Mouse (Mus musculus): Measurements from ENCODE around the gene Rdh5.
A peak's percentile ranks its signal among the peaks of the same experiment; 100 is the strongest.

The Rdh5 gene

DNA sequence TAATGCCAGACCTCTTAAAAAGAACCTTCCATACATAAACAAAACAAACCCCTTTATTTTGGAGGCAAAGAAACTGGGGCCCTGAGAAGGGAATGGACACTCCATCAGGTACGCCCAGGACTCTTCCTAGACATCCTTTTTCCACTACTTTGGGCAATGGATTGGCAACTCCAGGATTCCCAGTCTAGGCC lies at the start of gene Rdh5:
TSS of gene Rdh5 (minus strand) at position 67 of the 191 bp plus-strand sequence.
- no peak for DNase-seq

DNA sequence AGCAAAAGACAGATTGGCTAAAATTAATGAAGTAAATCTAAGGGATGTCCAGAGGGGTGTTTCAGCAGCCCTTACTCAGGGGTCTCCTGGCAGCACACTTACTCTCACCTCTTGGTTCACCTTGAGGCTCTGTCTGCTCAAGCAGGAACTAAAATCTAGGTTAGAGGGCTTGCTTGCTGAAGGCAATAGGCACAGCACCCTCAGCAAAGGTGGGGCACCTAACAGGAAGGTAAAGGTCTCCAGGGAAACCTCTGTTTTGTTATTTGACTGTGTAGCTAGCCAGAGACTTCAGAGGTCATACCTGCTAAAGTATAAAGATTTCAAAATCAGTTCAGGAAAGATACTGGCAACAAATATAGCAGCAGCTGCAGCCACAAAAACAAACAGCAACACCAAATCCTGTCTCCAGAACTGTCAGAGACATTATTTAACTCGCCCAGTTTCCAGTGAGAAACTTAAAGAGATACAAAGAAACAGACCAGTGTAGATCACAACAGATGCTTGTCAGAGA lies 48.1 kb upstream of the Rdh5 start:
- no peak for DNase-seq

DNA sequence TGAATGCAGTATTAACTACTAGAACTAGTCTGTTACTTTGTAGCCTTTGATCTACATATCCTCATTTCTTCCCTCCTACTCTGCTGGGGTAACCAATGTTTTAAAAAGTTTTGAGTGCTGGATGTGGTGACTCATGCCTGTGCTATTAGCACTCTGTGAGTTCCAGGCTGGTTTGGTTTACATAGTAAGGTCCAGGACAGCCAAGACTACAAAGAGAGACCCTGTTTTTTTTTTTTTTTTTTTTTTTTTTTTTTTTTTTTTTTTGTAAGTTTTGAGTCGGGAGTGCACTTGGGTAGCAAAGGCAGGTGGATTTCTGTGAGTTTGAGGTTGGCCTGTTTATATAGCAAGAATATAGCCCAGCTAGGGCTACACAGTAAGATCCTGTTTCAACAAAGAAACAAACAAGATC lies 45.7 kb upstream of the Rdh5 start:
- DNase-seq = no peak

DNA sequence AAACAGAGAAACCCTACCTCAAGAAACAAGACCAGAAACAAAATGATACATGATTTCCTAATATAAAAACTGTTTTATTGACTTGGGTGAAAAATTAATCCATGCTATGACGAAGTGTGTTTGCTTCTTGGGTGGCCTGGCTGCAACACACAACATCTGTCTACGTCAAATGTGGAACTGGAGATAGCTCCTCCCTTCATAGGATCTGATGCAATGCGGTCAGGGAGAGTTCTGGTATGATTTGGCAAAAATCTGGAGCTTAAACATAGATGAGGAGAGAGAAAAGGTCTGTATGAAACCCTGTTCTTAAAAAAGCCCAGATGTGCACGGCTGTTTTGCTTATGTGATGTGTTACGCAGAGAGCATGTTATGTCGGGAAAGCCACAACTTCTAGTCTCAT lies 43.2 kb upstream of the Rdh5 start:
- DNase-seq = no peak

DNA sequence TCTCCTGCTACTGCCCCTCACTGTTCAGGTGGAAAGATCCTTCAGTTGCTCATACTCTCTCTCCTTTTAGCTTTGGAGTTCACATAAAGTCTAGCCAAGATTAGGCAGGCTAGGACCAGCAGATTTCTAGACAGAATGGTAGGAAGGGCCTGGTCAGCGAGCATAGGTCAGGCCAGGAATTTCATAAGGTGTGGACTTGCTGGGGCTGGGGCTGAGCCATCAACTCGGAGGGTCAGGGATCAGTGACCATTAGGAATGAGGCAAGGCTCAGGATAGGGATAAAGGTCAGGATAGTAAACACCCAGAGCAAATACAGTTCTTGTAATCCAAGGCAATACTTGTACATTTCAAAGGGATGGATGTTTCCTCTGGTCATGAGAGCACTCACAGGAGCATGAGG lies 42.3 kb upstream of the Rdh5 start:
- DNase-seq = no peak

DNA sequence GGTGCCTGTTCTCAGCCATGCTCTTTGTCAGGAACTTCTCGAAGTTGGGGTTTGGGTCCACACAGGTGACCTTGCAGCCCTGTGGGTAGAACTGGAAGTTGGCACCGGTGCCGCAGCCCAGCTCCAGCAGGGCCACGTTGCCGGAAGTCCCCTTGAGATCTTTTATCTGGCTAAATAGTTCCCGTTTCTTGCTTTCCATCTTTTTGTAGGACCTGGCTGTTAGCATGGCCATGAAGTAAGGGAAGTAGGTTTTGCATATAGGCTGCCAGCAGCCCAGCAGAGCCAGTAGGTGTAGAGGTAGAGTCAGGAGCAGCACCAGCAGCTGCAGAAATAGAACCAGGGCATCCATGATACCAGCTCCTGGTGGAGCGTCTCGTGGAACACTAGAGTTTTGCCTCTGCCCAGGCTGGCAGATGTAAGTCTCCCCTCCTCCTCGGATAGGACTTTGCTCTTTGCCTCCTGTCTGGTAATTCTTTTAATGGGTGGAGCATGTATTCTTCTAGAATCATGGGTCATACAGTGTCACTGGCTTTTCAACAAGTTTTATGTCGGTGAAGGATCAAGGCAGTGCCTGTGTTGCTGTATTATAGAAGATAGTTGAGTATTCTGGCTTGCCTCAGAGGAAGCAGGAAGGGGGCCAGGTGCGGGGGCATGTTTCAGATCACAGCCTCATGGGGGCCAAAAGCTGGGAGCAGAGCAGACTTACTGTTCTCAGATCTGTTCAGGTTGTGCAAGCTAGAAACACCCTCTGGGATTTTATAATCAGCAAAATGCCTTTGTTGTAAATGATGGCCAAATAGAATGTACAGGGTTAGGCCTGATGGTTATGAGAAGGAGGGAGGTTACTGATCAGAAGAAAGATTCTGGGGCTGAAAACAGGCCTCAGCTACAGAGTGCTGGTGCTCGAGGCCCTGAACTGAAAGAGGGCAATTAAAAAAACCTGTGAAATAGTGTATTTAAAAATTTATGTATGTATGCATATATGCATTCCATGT lies 38.2 kb upstream of the Rdh5 start, which contains the start of gene Mettl7b:
TSS of gene Mettl7b (minus strand) at position 399 of the 995 bp plus-strand sequence.
- DNase-seq = peak; percentile 88

- DNase-seq = no peak
Observed at GRCm38 (mm10) chr10:128960142-128960541, 37.5 kb upstream of the Rdh5 start.

GRCm38 (mm10) chr10:128958340-128958739 lies 35.7 kb upstream of the Rdh5 start:
- DNase-seq = no peak

DNA sequence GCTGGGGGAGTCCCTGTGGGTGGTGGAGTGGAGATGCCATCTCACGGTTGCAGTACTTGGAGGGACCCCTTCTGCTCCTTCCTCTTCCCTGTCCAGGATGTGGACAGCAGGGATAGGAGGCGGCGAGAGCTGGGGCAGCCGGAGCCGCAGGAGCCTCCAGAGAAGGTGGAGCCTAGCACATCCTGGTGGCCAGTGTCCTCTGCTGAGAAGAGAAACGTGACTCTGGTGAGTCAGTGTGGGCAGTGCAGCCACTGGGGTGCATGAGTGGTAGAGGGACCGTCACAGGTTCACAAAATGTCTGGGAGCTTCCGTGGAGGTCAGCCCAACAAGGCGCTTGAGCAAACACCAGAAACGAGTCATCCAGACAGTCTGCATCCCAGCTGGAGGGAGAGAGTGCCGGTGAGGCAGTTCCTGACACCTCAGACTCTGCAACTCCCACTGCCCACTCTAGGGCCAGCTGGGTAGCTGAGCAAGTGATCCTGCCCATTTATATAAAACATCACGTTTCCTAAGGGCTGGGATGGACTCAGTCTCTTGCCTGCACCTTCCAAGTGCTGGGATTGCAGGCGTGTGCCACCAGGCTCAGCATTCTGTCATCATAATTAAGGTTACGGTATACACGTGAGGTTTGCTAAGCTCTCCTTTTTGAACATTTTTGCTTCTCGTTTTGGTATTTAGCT lies 27.7 kb upstream of the Rdh5 start:
- no peak for DNase-seq

DNA sequence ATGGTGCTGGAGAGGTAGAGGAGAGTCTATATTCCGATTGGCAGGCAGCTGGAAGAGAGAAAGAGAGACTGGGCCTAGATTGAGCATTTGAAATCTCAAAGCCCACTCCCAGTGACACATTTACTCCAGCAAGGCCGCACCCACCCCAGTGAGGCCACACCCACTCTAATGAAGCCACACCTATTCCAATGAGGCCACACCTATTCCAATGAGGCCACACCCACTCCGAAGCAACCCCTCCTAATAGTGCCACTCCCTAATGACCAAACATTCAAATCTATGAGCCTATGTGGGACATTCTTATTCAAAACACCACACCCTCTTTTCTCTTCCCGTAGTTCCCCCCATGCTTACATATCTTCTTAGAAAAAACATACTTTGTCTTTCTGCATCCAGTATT lies 24.8 kb upstream of the Rdh5 start:
- DNase-seq = no peak

- peak; percentile 44 for DNase-seq
Observed at GRCm38 (mm10) chr10:128945675-128946074, 23.0 kb upstream of the Rdh5 start.

DNA sequence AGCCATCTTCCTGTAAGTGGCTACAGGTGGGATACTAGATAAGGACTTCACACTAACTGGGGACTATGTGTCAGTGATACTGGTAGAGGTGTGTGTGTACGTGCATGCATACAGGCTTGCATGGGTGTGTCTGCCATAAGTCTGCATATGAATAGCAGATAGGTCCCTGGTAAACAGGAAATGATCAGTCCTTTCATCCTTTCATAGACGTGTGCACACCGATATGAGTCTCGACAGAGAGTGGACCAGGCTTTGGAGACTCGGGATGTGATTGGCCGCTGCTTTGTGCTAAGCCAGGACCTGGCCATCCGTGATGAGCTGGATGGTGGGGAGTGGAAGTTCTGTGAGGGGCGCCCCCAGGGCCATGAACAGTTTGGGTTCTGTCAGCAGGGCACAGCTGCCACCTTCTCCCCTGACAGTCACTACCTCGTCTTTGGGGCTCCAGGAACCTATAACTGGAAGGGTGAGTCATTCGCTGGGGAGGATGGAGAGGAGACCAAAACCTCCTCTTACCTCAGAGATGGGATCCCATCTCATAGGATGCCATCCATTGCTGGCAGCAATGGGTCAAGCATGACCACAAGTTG lies 17.9 kb upstream of the Rdh5 start:
- no peak for DNase-seq

- DNase-seq = no peak
Observed at GRCm38 (mm10) chr10:128938974-128939373, 16.3 kb upstream of the Rdh5 start.

DNA sequence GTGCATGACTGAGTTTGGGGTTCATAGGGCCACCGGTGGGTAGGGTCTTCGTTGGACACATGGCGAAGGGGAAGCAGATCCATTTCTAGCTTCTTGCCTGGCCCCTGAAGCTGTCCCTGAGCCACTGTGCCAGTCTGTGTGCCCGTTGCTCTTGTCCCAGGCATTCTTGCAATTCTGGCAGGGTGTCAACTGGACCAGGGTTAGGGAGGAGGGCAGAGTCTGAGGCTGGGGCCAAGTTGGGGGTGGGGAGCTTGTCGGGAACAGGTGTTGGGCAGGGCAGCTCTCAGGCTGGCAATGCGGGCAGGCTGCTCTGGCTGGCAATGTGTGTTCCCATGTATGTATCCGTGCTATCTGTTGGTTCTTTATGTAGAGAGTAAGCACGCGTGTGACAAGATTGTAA lies 15.8 kb upstream of the Rdh5 start:
- no peak for DNase-seq

DNA sequence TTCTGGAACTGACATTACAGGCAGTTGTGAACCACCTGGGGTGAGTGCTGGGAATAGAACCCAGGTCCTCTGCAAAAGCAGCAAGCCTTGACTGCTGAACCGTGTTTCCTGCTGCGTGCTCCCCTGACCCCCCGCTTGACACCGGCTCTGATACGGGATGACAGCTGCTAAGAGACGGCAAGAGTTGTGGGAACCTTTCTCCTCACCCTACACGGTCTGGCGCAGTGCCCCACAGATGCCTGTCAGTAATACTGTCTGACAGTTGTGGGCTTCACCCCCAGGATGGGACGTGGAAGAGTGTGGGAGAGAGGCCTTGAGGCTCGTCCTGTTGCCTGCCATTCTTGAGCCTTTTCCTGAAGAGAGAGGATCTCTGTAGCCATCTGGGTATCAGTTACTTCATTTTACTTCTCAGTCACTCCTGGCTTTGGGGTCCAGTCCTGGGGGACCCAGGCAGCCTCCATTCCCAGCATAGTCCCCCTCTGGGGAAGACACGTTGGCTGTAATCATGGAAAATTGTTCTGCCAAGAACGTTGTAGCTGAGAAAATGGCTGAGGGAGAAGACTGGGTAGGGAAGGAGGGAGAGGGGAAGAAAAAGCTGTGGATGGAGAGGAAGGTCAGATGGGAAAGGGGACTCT lies 15.2 kb upstream of the Rdh5 start:
- no peak for DNase-seq

DNA sequence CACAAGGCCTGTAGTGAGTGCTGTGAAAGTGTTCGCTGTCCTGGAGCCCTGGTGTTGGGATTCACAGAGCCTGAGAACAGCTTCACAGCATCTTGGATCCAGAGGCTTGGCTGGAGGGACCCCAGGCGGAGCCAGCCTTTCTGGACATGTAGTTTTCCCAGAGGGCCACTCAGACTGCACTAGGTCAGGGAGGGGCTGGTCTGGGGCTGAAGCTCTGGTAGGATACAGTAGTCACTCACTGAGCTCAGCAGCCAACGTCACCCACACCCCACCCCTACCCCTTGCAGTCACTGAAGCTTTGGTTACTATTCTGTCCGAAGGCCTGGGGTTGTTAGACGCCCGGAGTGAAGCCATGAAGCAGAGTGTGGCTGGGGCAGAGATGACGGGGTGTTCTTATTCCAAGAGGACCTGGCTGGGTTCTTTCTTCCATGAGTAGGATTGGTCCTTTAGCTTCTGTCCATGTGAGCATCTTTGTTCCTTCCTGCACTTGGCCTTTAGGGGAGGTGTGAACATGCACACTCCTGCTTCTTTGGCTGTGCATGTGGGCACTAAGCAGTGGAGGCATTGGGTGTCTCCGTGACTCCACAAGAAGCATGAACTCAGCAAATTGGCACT lies 13.2 kb upstream of the Rdh5 start:
- no peak for DNase-seq

- DNase-seq = peak; percentile 55
Observed at GRCm38 (mm10) chr10:128934997-128935787, 12.5 kb upstream of the Rdh5 start.

GRCm38 (mm10) chr10:128933976-128934721 lies 11.5 kb upstream of the Rdh5 start:
- no peak for DNase-seq

- peak; percentile 36 for DNase-seq
Observed at GRCm38 (mm10) chr10:128933574-128933973, 10.9 kb upstream of the Rdh5 start, which contains the start of gene Itga7. Gene Itga7, plus strand, starts transcription at chr10:128933818.

DNA sequence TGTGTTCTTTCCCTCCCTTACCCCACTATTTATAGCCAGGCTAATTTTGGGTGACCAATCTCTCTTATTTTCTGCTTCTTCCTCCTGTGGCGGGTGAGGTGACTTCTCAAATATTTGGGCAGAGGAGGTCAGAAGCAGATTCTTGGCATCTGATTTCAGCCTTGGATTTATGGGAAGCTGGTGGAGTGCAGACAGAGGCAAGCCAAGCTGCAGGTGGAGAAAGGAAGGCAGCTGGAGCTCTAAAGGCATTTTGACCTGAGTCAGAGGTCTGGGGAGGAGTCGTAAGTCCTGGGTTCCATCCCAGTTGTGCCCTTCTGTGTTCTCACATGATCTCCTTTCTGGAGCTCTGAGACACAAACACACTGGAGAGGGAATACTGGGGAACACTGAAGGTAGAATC lies 8.8 kb upstream of the Rdh5 start:
- DNase-seq = no peak

Data from thymus, postnatal 14 days (tissue).